Mouse (Mus musculus) ZHBTc4 (cell line): ENCODE results near the gene Mrpl22.
"Not testable (repeated sequence)": the region's sequence is repeated elsewhere in the genome, so short reads cannot be mapped to it uniquely, and the experiment has no call there.

Experiments used
- DNase-seq: peaks from one replicate; pipeline ENCODE4 v3.0.0-alpha.2; 2011; ENCODE audit warnings: low read depth, low spot score

Mrpl22 gene

GRCm38 (mm10) chr11:58226425-58226824 lies 55.0 kb downstream of the Mrpl22 start:
- no peak for DNase-seq

GRCm38 (mm10) chr11:58228021-58228420 lies 56.6 kb downstream of the Mrpl22 start:
- DNase-seq, result not testable (repeated sequence)
